Comparison of ENCODE assay signal across 8 mouse cellular contexts in the genomic region with DNA sequence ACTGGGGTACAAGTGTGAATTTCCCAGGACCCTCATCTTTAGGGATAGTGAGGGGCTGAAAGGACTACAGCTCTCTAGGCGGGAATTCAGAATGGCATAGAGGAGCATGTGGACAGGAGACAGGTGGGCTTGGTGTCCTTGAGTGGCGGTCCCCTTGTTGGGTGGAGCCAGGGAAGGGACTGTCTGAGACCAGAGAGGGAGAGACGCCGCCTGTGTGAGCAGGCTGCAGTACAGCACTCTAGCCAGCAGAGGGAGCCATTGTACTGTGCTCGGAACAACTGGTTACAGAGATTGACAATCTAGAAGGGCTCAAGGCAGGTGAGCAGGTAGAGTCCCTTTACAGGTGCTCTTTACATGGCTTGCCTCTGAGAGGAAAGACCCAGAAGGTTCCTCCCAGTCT. TPM values are rescaled to one million over a fixed set of nuclear protein-coding genes. Genes with fewer than 3 reads are reported as not detected.
DNase-seq lines count a peak whose midpoint lies in the region; ATAC-seq and TF ChIP-seq lines count a peak whose summit lies in the region.

No protein-coding gene starts in this region.

- no peaks in the 10 kb centered on the region for H3K36me3 ChIP-seq in liver, embryonic 16.5 days (ENCODE audit: control insufficient read depth, insufficient read depth)
- H3K36me3 ChIP-seq in neural tube, embryonic 14.5 days (ENCODE audit: control insufficient read depth, insufficient read depth, low read length) = no peaks in the 10 kb centered on the region

- H3K4me2 ChIP-seq in liver, embryonic 16.5 days (ENCODE audit: low read depth, low read length) = no peak overlapping the region
- H3K4me2 ChIP-seq in neural tube, embryonic 14.5 days (ENCODE audit: low read depth, low read length) = no peak overlapping the region

- no peak overlapping the region for H3K27ac ChIP-seq in cortical plate, adult 2 months (ENCODE audit: insufficient read depth, low read length)
- H3K27ac ChIP-seq in liver, embryonic 16.5 days (ENCODE audit: low read length) = no peak overlapping the region
- H3K27ac ChIP-seq in neural tube, embryonic 14.5 days (ENCODE audit: low read depth, low read length) = no peak overlapping the region

- TF ChIP-seq POLR2A in cortical plate, adult 2 months (IDR thresholded peaks at IDR 0.05; ENCODE audit: extremely low read depth, insufficient read depth, low read length) = no peak

- no peaks in the 10 kb centered on the region for H3K27me3 ChIP-seq in liver, embryonic 16.5 days (ENCODE audit: control insufficient read depth, insufficient read depth, low read depth, low read length)
- no peaks in the 10 kb centered on the region for H3K27me3 ChIP-seq in neural tube, embryonic 14.5 days (ENCODE audit: control insufficient read depth, insufficient read depth, low read length)

- H3K9me3 ChIP-seq in liver, embryonic 16.5 days (replicated peaks; ENCODE audit: control insufficient read depth, low read length) = no peaks in the 10 kb centered on the region
- no peaks in the 10 kb centered on the region for H3K9me3 ChIP-seq in neural tube, embryonic 14.5 days (ENCODE audit: control insufficient read depth, low read length)

- WGBS in liver, embryonic 16.5 days (ENCODE audit: insufficient replicate concordance) = 3% methylated on average over 5 of the region's 5 CpGs
- 4% methylated on average over 5 of the region's 5 CpGs for WGBS in neural tube, embryonic 14.5 days

- H3K4me1 ChIP-seq in cortical plate, adult 2 months (ENCODE audit: control insufficient read depth, insufficient read depth, low read length) = 0 out of 2 replicates have a peak, but pooled peaks cover 3% of the 10 kb centered on the region
- no peaks in the 10 kb centered on the region for H3K4me1 ChIP-seq in liver, embryonic 16.5 days (ENCODE audit: control insufficient read depth, low read depth, low read length)
- H3K4me1 ChIP-seq in neural tube, embryonic 14.5 days (ENCODE audit: control insufficient read depth, insufficient read depth, low read length) = no peaks in the 10 kb centered on the region

- peak; percentile 7; the same call in 1 of the 2 replicates for ATAC-seq in liver, embryonic 16.5 days (ENCODE audit: low read depth)
- ATAC-seq in neural tube, embryonic 14.5 days (ENCODE audit: low read depth) = peak; percentile 65

- H3K4me3 ChIP-seq in cortical plate, adult 2 months (ENCODE audit: insufficient read depth, low read length) = no peak overlapping the region
- no peak overlapping the region for H3K4me3 ChIP-seq in liver, embryonic 16.5 days (ENCODE audit: low read depth, low read length)
- H3K4me3 ChIP-seq in neural tube, embryonic 14.5 days (ENCODE audit: low read depth, low read length) = no peak overlapping the region

- peak; percentile 98 for TF ChIP-seq CTCF in cortical plate, adult 2 months (IDR thresholded peaks at IDR 0.05; ENCODE audit: extremely low read depth, insufficient read depth, low read length)

- DNase-seq in urinary bladder, adult 18-20 months (ENCODE audit: low spot score in 2 of 2) = peak; percentile 31 to 52
- no peak for DNase-seq in urinary bladder, postnatal 10 days (ENCODE audit: low spot score)
- peak; percentile 28 for DNase-seq in gastrocnemius, postnatal 25 days
- peak; percentile 62 for DNase-seq in kidney, postnatal 14 days
- DNase-seq in testis, postnatal 14 days (ENCODE audit: low spot score) = peak; percentile 53

- no peak overlapping the region for H3K9ac ChIP-seq in liver, embryonic 16.5 days (ENCODE audit: low read depth, low read length)
- no peak overlapping the region for H3K9ac ChIP-seq in neural tube, embryonic 14.5 days (replicated peaks; ENCODE audit: low read depth, low read length)

RNA-seq across cellular contexts. Expression of gene Gm17455, which starts 8.3 kb away (rescaled TPM):
- 0.72 and 2.6 TPM in 2 replicates for polyA plus RNA-seq in cortical plate, adult 2 months (2012; rRNA removed)
- total RNA-seq in gastrocnemius, postnatal 25 days (2021) = not detected
- polyA plus RNA-seq in liver, embryonic 16.5 days (2015; fragmentation: Nextera tagmentation; extraction: Ambion mirVana) = not detected in 2 replicates
- 17.7 and 20.0 TPM in 2 replicates for polyA plus RNA-seq in neural tube, embryonic 14.5 days (2014; fragmentation: Nextera tagmentation; extraction: Ambion mirVana)
